Mouse (Mus musculus) layer of hippocampus, adult 2 months (tissue): ENCODE measurements around the gene Gm45713. TPM values are rescaled to one million over a fixed set of nuclear protein-coding genes. Genes with fewer than 3 reads are reported as not detected.

ENCODE experiments used
- DNase-seq, 2 experiments: peaks; one replicate each; pipeline ENCODE4 v3.0.0; 2022; ENCODE audit warnings: low spot score in 2 of 2
- H3K27ac ChIP-seq: fragments of 200-600 bp; 2 replicates; pipeline ENCODE4 v1.8.1; 2022
- H3K4me3 ChIP-seq: fragments of 200-600 bp; 2 replicates; pipeline ENCODE4 v1.8.1; 2022; ENCODE audit warnings: mild to moderate bottlenecking
- CTCF ChIP-seq: fragments of 200-600 bp; conservative IDR thresholded peaks from 2 replicates; pipeline ENCODE4 v1.8.1; 2022; ENCODE audit warnings: antibody characterized with exemption, mild to moderate bottlenecking, moderate library complexity
- microRNA-seq, 2 experiments: library from miRNA; unstranded; fragments of <30 nt; microRNA quantifications; one replicate each; pipeline ENCODE4 v1.2.0; 2021
- total RNA-seq, 2 experiments: library from RNA; stranded (reverse); gene quantifications; 2 replicates each; pipeline ENCODE4 v1.2.3; 2021

Gene Gm45713
- total RNA-seq, 2 experiments from 2014 or later, result not detected

DNA sequence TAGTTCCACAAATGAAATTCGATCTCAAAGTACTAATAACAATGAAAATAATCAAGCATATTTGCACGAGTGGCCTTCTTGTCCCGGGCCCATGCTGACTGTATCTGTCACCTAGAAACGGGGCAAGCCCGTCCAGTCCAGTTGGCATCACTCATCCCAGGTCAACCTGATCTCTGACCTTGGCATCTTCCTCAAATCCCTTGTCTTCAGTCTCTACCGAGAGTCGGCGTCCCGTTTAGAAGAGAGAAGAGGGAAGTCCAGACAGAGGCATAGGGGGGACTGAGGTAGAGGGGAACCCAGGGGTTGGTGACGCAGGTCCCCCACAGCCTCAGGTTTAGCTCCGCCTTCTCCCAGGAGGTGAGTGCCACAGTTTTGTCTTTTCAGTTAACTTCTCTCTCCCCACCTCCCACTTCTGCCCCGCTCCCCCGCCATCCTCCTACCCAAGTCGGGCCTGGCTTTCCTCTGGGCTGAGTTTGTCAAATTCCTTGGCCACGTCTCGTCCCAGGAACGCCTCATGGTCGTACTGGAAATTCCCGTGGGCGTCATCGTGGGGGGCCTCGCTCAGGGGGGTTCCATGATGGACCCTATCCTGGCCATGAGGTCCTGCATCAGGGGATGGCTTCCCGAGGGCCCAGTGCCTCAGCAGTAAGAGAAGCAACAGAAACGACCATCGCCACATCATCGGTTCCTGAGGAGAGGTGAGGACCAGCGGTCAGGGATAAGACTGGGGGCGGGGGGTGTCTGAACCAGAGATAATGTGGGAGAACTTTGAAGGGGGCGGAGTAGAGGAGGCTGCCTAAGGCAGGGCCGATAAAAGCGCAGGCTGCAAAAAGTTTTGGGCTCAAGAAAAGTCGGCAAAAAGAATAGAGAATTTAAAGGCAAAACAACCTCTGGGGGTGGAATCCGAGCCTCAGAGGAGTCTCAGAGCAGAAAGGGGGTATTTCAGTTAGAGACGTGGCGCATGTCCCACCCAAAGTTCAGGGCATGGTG lies 44.7 kb downstream of the Gm45713 start:
- Histone ChIP-seq H3K27ac (no peak overlapping the region), H3K4me3 (peak overlapping the region; percentile 36)
- no peak for DNase-seq
- TF ChIP-seq CTCF, result no peak

- no peak for DNase-seq
- no peak overlapping the region for H3K27ac ChIP-seq
- H3K4me3 ChIP-seq, result no peak overlapping the region
- TF ChIP-seq CTCF, result no peak
Measured at GRCm38 (mm10) chr7:45090251-45090977, 45.6 kb downstream of the Gm45713 start.

GRCm38 (mm10) chr7:45088597-45088996 lies 47.4 kb downstream of the Gm45713 start:
- DNase-seq, result no peak
- no peak for TF ChIP-seq CTCF
- no peak overlapping the region for H3K27ac ChIP-seq
- H3K4me3 ChIP-seq, result no peak overlapping the region

DNA sequence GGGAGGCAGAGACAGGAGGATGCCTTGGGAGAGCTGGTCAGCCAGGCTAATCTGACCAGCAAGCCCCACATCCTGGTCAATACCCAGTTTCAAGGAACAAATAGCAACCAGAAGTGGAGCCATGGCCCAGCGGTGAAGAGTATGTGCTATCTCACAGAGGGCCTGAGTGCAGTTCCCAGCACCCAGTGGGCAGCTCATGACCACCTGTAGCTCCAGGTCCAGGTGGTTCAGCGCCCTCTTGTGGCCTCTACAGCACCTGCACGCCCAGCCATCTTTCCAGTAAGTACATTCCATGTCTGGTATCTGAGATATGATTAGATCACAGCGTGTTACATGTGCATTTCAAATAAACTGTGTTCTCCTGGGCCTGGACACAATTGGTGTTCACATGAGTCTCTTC lies 49.9 kb downstream of the Gm45713 start:
- no peak overlapping the region for H3K27ac ChIP-seq
- H3K4me3 ChIP-seq, result no peak overlapping the region
- DNase-seq, result no peak
- peak; percentile 28 for TF ChIP-seq CTCF

GRCm38 (mm10) chr7:45083300-45083890 lies 52.6 kb downstream of the Gm45713 start:
- H3K27ac ChIP-seq, result peak overlapping the region; percentile 73; the same call in 1 of the 2 replicates
- H3K4me3 ChIP-seq, result peak overlapping the region; percentile 13; the same call in 1 of the 2 replicates
- no peak for DNase-seq
- no peak for TF ChIP-seq CTCF

DNA sequence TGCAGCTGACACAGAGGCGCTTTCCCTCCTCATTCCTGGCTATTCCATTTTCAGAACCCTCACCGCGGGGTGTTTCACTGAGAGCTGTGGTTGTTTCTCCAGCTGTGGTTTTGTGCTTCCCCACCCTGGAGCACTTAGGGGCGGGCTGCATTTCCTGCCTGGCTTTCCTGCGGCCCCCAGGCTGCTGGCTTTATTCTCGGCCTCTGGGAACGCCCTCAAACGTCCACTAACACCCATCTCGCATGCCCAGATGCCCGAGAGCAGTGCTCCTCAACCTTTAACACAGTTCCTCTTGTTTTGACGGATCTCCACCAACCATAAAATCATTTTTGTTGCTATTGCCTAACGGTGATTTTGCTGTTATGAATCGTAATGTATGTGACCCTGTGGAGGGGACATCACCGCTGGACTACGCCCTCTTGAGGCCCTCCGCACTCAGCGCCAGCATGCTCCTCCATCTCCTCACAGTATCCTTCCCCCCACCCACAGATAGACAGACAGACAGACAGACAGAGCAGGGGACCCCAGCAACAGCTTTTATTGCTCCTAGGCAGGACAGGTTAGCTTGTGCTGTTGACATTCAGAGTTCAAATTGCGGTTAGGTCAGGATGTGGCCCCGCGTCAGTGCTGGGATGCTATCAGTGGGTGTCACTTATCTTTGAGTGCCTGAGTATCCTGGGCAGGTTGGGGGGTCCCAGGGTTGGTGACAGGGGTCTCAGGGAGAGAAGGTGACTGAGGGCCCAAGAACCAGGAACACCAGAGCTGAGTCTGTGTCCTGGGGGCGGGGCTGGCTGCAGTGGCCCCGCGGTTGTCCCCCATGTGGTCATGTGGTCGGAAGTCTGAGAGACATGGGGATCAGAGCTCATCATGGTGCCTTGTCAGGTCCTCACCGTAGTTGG lies 53.4 kb downstream of the Gm45713 start:
- Histone ChIP-seq H3K4me3 (peak overlapping the region; percentile 13; the same call in 1 of the 2 replicates), H3K27ac (peak overlapping the region; percentile 73)
- no peak for DNase-seq
- TF ChIP-seq CTCF, result peak; percentile 24; the same call in 1 of the 2 replicates

DNA sequence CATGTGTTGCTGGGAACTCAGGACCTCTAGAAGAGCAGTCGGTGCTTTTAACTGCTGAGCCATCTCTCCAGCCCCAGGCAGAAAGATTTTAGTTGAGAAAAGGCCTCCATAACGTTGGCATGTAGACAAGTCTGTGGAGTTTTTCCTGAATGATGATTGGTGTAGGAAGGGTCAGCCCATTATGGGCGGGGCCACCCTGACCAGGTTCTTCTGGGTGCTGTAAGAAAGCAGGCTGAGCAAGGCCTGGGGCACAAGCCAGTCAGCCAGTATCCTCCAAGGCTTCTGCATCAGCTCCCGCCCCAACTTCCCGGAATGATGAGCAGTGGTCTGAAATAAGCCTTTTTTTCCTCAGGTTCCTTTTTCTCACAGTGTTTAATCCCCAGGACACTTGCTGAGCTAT lies 55.0 kb downstream of the Gm45713 start:
- Histone ChIP-seq H3K4me3 (no peak overlapping the region), H3K27ac (no peak overlapping the region)
- no peak for TF ChIP-seq CTCF
- DNase-seq, result no peak

- Histone ChIP-seq H3K27ac (no peak overlapping the region), H3K4me3 (no peak overlapping the region)
- peak; percentile 91 for TF ChIP-seq CTCF
- DNase-seq, result peak; percentile 85 to 96
Measured at GRCm38 (mm10) chr7:45079856-45080255, 56.2 kb downstream of the Gm45713 start.

- H3K4me3 ChIP-seq, result no peak overlapping the region
- peak; percentile 38 to 66 for DNase-seq
- peak; percentile 83 for TF ChIP-seq CTCF
- H3K27ac ChIP-seq, result no peak overlapping the region
Measured at GRCm38 (mm10) chr7:45078513-45078912, 57.5 kb downstream of the Gm45713 start.

GRCm38 (mm10) chr7:45077829-45078228 lies 58.2 kb downstream of the Gm45713 start:
- Histone ChIP-seq H3K4me3 (no peak overlapping the region), H3K27ac (no peak overlapping the region)
- DNase-seq, result no peak
- no peak for TF ChIP-seq CTCF

GRCm38 (mm10) chr7:45077322-45077721 lies 58.7 kb downstream of the Gm45713 start:
- no peak for TF ChIP-seq CTCF
- no peak overlapping the region for H3K4me3 ChIP-seq
- no peak overlapping the region for H3K27ac ChIP-seq
- no peak for DNase-seq

DNA sequence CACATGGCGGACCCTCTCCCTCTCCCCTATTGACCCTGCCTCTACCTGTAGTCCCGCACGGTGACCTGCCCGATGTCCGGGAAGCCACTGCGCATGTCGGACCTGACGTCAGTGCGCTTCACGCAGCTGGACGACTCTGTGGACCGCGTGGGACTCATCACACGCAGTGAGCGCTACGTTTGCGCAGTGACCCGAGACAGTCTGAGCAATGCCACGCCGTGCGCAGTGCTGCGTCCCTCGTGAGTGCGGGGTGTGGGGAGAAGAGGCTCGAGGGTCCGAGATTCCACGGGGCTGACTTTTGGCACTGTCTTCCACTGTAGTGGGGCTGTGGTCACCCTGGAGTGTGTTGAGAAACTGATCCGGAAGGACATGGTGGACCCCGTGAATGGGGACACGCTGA lies 59.5 kb downstream of the Gm45713 start:
- DNase-seq, result no peak
- no peak for TF ChIP-seq CTCF
- no peak overlapping the region for H3K27ac ChIP-seq
- no peak overlapping the region for H3K4me3 ChIP-seq

Small RNA genes within 50 kb of the gene (microRNA-seq; reads per million reads assigned to microRNA genes)
- 1,054 to 1,228 reads per million in 2 experiments for gene Mir150
- 16.9 to 21.5 reads per million in 2 experiments for gene Mir5121
- 0.55 to 1.6 reads per million in 2 experiments for gene Mir7055

Other genes starting within 250 kb of the Gm45713 start
- 100 to 1,000 TPM; 103 to 107 TPM for gene Med25, start 243.5 kb downstream of the Gm45713 start, total RNA-seq
- gene Fuz, start 240.2 kb downstream of the Gm45713 start, total RNA-seq, result 10 to 100 TPM; 21.6 to 24.8 TPM
- gene Ap2a1, start 206.7 kb downstream of the Gm45713 start, total RNA-seq, result 100 to 1,000 TPM; 298 to 305 TPM
- gene Tsks, start 193.0 kb downstream of the Gm45713 start, total RNA-seq, result 1 to 10 TPM; 1.3 to 2.0 TPM
- 100 to 1,000 TPM; 138 to 140 TPM for gene Cpt1c, start 161.4 kb downstream of the Gm45713 start, total RNA-seq
- gene Prmt1, start 149.7 kb downstream of the Gm45713 start, total RNA-seq, result 100 to 1,000 TPM; 165 to 171 TPM
- gene Irf3, start 138.6 kb downstream of the Gm45713 start, total RNA-seq, result 10 to 100 TPM; 38.4 to 42.7 TPM
- gene Bcl2l12, start 137.5 kb downstream of the Gm45713 start, total RNA-seq, result 1 to 10 TPM; 2.5 to 3.7 TPM
- gene Scaf1, start 119.9 kb downstream of the Gm45713 start, total RNA-seq, result 100 to 1,000 TPM; 166 to 168 TPM
- gene Rras, start 118.3 kb downstream of the Gm45713 start, total RNA-seq, result 10 to 100 TPM; 12.4 to 13.1 TPM
- 10 to 100 TPM; 77.6 to 81.4 TPM for gene Prr12, start 83.3 kb downstream of the Gm45713 start, total RNA-seq
- 10 to 100 TPM; 54.2 to 57.7 TPM for gene Nosip, start 73.8 kb downstream of the Gm45713 start, total RNA-seq
- 1 to 10 TPM; 5.7 to 8.4 TPM for gene Prrg2, start 73.6 kb downstream of the Gm45713 start, total RNA-seq
- 10 to 100 TPM in 1 of 2 experiments, 1 to 10 TPM in 1; 7.5 to 11.7 TPM for gene Rcn3, start 44.0 kb downstream of the Gm45713 start, total RNA-seq
- gene Fcgrt, start 32.4 kb downstream of the Gm45713 start, total RNA-seq, result 10 to 100 TPM; 17.8 to 19.0 TPM
- gene Rps11, start 11.8 kb downstream of the Gm45713 start, total RNA-seq, result 100 to 1,000 TPM; 436 to 442 TPM
- gene Rpl13a, start 7.5 kb downstream of the Gm45713 start, total RNA-seq, result 100 to 1,000 TPM; 808 to 856 TPM
- 1 to 10 TPM; 9.4 TPM for gene Flt3l, start 201 bp upstream of the Gm45713 start, total RNA-seq
- gene Pih1d1, start 18.1 kb upstream of the Gm45713 start, total RNA-seq, result 10 to 100 TPM; 43.0 to 46.1 TPM
- gene Aldh16a1, start 18.4 kb upstream of the Gm45713 start, total RNA-seq, result 10 to 100 TPM; 13.2 to 13.3 TPM
- 1,000 to 10,000 TPM; 1,342 to 1,423 TPM for gene Slc17a7, start 27.7 kb upstream of the Gm45713 start, total RNA-seq
- under 1 TPM in 1 of 2 experiments, not detected in 1; 0.20 TPM for gene Gfy, start 43.3 kb upstream of the Gm45713 start, total RNA-seq
- not detected for gene Pth2, start 44.8 kb upstream of the Gm45713 start, total RNA-seq
- 1 to 10 TPM; 3.5 to 3.9 TPM for gene Ccdc155, start 68.7 kb upstream of the Gm45713 start, total RNA-seq
- gene Dkkl1, start 75.9 kb upstream of the Gm45713 start, total RNA-seq, result 1 to 10 TPM; 1.6 TPM
- 1 to 10 TPM; 4.3 to 5.7 TPM for gene Tead2, start 79.5 kb upstream of the Gm45713 start, total RNA-seq
- 1 to 10 TPM; 3.7 to 5.5 TPM for gene Cd37, start 102.9 kb upstream of the Gm45713 start, total RNA-seq
- gene Slc6a16, start 104.9 kb upstream of the Gm45713 start, total RNA-seq, result 1 to 10 TPM; 1.7 to 2.8 TPM
- not detected for gene Slc6a21, start 141.3 kb upstream of the Gm45713 start, total RNA-seq
- 10 to 100 TPM; 12.8 to 16.5 TPM for gene Trpm4, start 197.5 kb upstream of the Gm45713 start, total RNA-seq
- gene Hrc, start 199.1 kb upstream of the Gm45713 start, total RNA-seq, result under 1 TPM; 0.22 to 0.33 TPM
- 100 to 1,000 TPM; 133 to 138 TPM for gene Ppfia3, start 230.8 kb upstream of the Gm45713 start, total RNA-seq
- 100 to 1,000 TPM; 138 to 146 TPM for gene Lin7b, start 234.4 kb upstream of the Gm45713 start, total RNA-seq